Mouse (Mus musculus) small intestine, adult 2 months (tissue): ENCODE measurements at regions not wholly inside any gene's neighbourhood (a gene's known extent, or its start where the extent isn't known, plus 50 kb on each side); places are given as distances from the start of the nearest gene placed in this dataset.

Source experiments
- H3K27ac ChIP-seq: fragments of 200-500 bp; 2 replicates; pipeline ENCODE4 v1.5.1; 2012; ENCODE audit warnings: low read depth, low read length, control low read depth, inconsistent platforms; ENCODE audit not compliant: insufficient read depth
- H3K27me3 ChIP-seq: fragments of 200-500 bp; 2 replicates; pipeline ENCODE4 v1.6.1; 2012; ENCODE audit warnings: mild to moderate bottlenecking, moderate library complexity, low read length, inconsistent platforms; ENCODE audit not compliant: control insufficient read depth, insufficient read depth
- H3K36me3 ChIP-seq: fragments of 200-500 bp; 2 replicates; pipeline ENCODE4 v1.6.1; 2012; ENCODE audit warnings: mild to moderate bottlenecking, low read length, control low read depth, inconsistent platforms; ENCODE audit not compliant: control insufficient read depth, insufficient read depth
- H3K4me1 ChIP-seq: fragments of 200-500 bp; 2 replicates; pipeline ENCODE4 v1.6.1; 2012; ENCODE audit warnings: low read length, inconsistent platforms, mixed read lengths; ENCODE audit not compliant: control insufficient read depth, insufficient read depth, insufficient read length
- H3K4me3 ChIP-seq: fragments of 200-500 bp; 2 replicates; pipeline ENCODE4 v1.5.1; 2012; ENCODE audit warnings: low read depth, mild to moderate bottlenecking, control low read depth, inconsistent platforms, low read length, moderate library complexity
- CTCF ChIP-seq: fragments of 200-500 bp; IDR thresholded peaks from 2 replicates; pipeline ENCODE4 v1.5.1; 2012; ENCODE audit warnings: low read depth, mild to moderate bottlenecking, control low read depth, inconsistent platforms, low read length, moderate library complexity, mixed read lengths; ENCODE audit not compliant: insufficient replicate concordance, insufficient read length; ENCODE audit errors: extremely low read depth
- POLR2A ChIP-seq: fragments of 200-500 bp; IDR thresholded peaks from 2 replicates; pipeline ENCODE4 v1.6.1; 2012; ENCODE audit warnings: low read depth, mild to moderate bottlenecking, control low read depth, inconsistent platforms, low read length, moderate library complexity
- WGBS: fragments of 180-500 bp; shearing (Covaris S2); methylation state at CpG from one replicate; pipeline ENCODE4 v1.1.7; 2018; 5-methylcytosine and 5-hydroxymethylcytosine counted together

- Histone ChIP-seq H3K36me3 (no peaks in the 10 kb centered on the region), H3K4me1 (no peaks in the 10 kb centered on the region), H3K27me3 (no peaks in the 10 kb centered on the region), H3K4me3 (no peak overlapping the region), H3K27ac (no peak overlapping the region)
- no peak for TF ChIP-seq POLR2A
- TF ChIP-seq CTCF, result no peak
- WGBS, result 60% methylated on average over 4 of the region's 4 CpGs
Measured at GRCm38 (mm10) chr8:53954476-53955158, 122.8 kb upstream of the Vegfc start.

GRCm38 (mm10) chr8:53956148-53956547, 121.3 kb upstream of the Vegfc start:
- 79% methylated on average over 2 of the region's 2 CpGs for WGBS
- no peaks in the 10 kb centered on the region for H3K27me3 ChIP-seq
- no peak overlapping the region for H3K27ac ChIP-seq
- TF ChIP-seq POLR2A, result no peak
- TF ChIP-seq CTCF, result no peak
- H3K4me3 ChIP-seq, result no peak overlapping the region
- H3K4me1 ChIP-seq, result no peaks in the 10 kb centered on the region
- H3K36me3 ChIP-seq, result no peaks in the 10 kb centered on the region

- Histone ChIP-seq H3K27ac (no peak overlapping the region), H3K4me3 (no peak overlapping the region), H3K36me3 (no peaks in the 10 kb centered on the region), H3K27me3 (no peaks in the 10 kb centered on the region), H3K4me1 (no peaks in the 10 kb centered on the region)
- WGBS, result 72% methylated on average over 1 of the region's 1 CpGs
- TF ChIP-seq CTCF, result no peak
- TF ChIP-seq POLR2A, result no peak
Measured at GRCm38 (mm10) chr8:53958548-53958947, 118.9 kb upstream of the Vegfc start.

- Histone ChIP-seq H3K27ac (no peak overlapping the region), H3K4me3 (no peak overlapping the region), H3K4me1 (no peaks in the 10 kb centered on the region), H3K36me3 (no peaks in the 10 kb centered on the region), H3K27me3 (no peaks in the 10 kb centered on the region)
- TF ChIP-seq POLR2A (no peak), CTCF (no peak)
- WGBS, result 41% methylated on average over 1 of the region's 1 CpGs
Measured at GRCm38 (mm10) chr8:53962993-53963392, 114.4 kb upstream of the Vegfc start.

GRCm38 (mm10) chr8:53984296-53984695, 93.1 kb upstream of the Vegfc start:
- Histone ChIP-seq H3K4me3 (no peak overlapping the region), H3K27me3 (no peaks in the 10 kb centered on the region), H3K36me3 (no peaks in the 10 kb centered on the region), H3K4me1 (no peaks in the 10 kb centered on the region), H3K27ac (no peak overlapping the region)
- TF ChIP-seq CTCF, result no peak
- TF ChIP-seq POLR2A, result no peak
- 60% methylated on average over 2 of the region's 2 CpGs for WGBS

GRCm38 (mm10) chr8:53985685-53986084, 91.7 kb upstream of the Vegfc start:
- Histone ChIP-seq H3K36me3 (no peaks in the 10 kb centered on the region), H3K27me3 (no peaks in the 10 kb centered on the region), H3K27ac (no peak overlapping the region), H3K4me3 (no peak overlapping the region), H3K4me1 (no peaks in the 10 kb centered on the region)
- 98% methylated on average over 1 of the region's 1 CpGs for WGBS
- TF ChIP-seq POLR2A (no peak), CTCF (no peak)

- Histone ChIP-seq H3K36me3 (no peaks in the 10 kb centered on the region), H3K27ac (no peak overlapping the region), H3K4me1 (no peaks in the 10 kb centered on the region), H3K27me3 (no peaks in the 10 kb centered on the region), H3K4me3 (no peak overlapping the region)
- WGBS, result 83% methylated on average over 3 of the region's 3 CpGs
- TF ChIP-seq CTCF, result no peak
- TF ChIP-seq POLR2A, result no peak
Measured at GRCm38 (mm10) chr8:53994208-53994607, 83.2 kb upstream of the Vegfc start.
